Mouse (Mus musculus) limb, embryonic 14.5 days (tissue): ENCODE measurements at regions not wholly inside any gene's neighbourhood (a gene's known extent, or its start where the extent isn't known, plus 50 kb on each side); places are given as distances from the start of the nearest gene placed in this dataset.
A peak's percentile ranks its signal among the peaks of the same experiment; 100 is the strongest.

ENCODE experiments used
- ATAC-seq: fragments of 200-750 bp; cut with Nextera tagmentation; 2 replicates; pipeline ENCODE4 v1.8.0; 2017; ENCODE audit warnings: low read depth, moderate number of reproducible peaks, moderate TSS enrichment; ENCODE audit not compliant: low FRiP score
- DNase-seq: peaks from one replicate; pipeline ENCODE4 v3.0.0-alpha.2; 2015; ENCODE audit warnings: low spot score
- H3K27ac ChIP-seq: fragments of 300-500 bp; sonication (generic); replicated peaks from 2 replicates; pipeline ENCODE4 v1.5.1; 2014; ENCODE audit warnings: low read depth, mild to moderate bottlenecking, low read length, moderate library complexity, mixed read lengths
- H3K27me3 ChIP-seq: fragments of 300-500 bp; sonication (generic); 2 replicates; pipeline ENCODE4 v1.6.1; 2014; ENCODE audit warnings: low read length, mixed read lengths; ENCODE audit not compliant: control insufficient read depth, insufficient read depth
- H3K36me3 ChIP-seq: fragments of 300-500 bp; sonication (generic); 2 replicates; pipeline ENCODE4 v1.6.1; 2014; ENCODE audit warnings: mild to moderate bottlenecking, low read length, moderate library complexity, mixed read lengths; ENCODE audit not compliant: control insufficient read depth, insufficient read depth
- H3K4me1 ChIP-seq: fragments of 300-500 bp; sonication (generic); 2 replicates; pipeline ENCODE4 v1.6.1; 2014; ENCODE audit warnings: antibody characterized with exemption, low read length, mixed read lengths; ENCODE audit not compliant: control insufficient read depth, insufficient read depth
- H3K4me2 ChIP-seq: fragments of 300-500 bp; sonication (generic); replicated peaks from 2 replicates; pipeline ENCODE4 v1.6.1; 2014; ENCODE audit warnings: low read depth, mild to moderate bottlenecking, low read length, moderate library complexity; ENCODE audit not compliant: severe bottlenecking
- H3K4me3 ChIP-seq: fragments of 300-500 bp; sonication (generic); replicated peaks from 2 replicates; pipeline ENCODE4 v1.5.1; 2014; ENCODE audit warnings: low read length
- H3K9ac ChIP-seq: fragments of 300-500 bp; sonication (generic); 2 replicates; pipeline ENCODE4 v1.6.1; 2014; ENCODE audit warnings: mild to moderate bottlenecking, low read depth, low read length, moderate library complexity; ENCODE audit not compliant: severe bottlenecking
- H3K9me3 ChIP-seq: fragments of 300-500 bp; sonication (generic); 2 replicates; pipeline ENCODE4 v1.6.1; 2016; ENCODE audit warnings: low read length; ENCODE audit not compliant: control insufficient read depth
- POLR2A ChIP-seq: fragments of 200-500 bp; IDR thresholded peaks from 2 replicates; pipeline ENCODE4 v1.8.0; 2012; ENCODE audit warnings: inconsistent platforms, mild to moderate bottlenecking, moderate library complexity, borderline replicate concordance; ENCODE audit not compliant: insufficient read depth, insufficient read length; ENCODE audit errors: extremely low read depth
- WGBS: fragments of 180-500 bp; shearing (Covaris S2); extraction: QIAGEN DNeasy Blood & Tissue Kit; methylation state at CpG from one replicate; pipeline ENCODE4 v1.1.7; 2014; 5-methylcytosine and 5-hydroxymethylcytosine counted together

GRCm38 (mm10) chr4:58660511-58660910, 106.8 kb upstream of the Lpar1 start:
- Histone ChIP-seq H3K4me2 (no peak overlapping the region), H3K36me3 (no peaks in the 10 kb centered on the region), H3K9ac (no peak overlapping the region), H3K4me3 (no peak overlapping the region), H3K27me3 (no peaks in the 10 kb centered on the region), H3K4me1 (peaks cover 31% of the 10 kb centered on the region), H3K27ac (0 out of 2 replicates have a peak overlapping the region, but pooled peaks have one; percentile 7), H3K9me3 (no peaks in the 10 kb centered on the region)
- ATAC-seq (no peak), DNase-seq (no peak)
- 41% methylated on average over 5 of the region's 5 CpGs for WGBS
- no peak for TF ChIP-seq POLR2A

- no peak for TF ChIP-seq POLR2A
- 58% methylated on average over 6 of the region's 6 CpGs for WGBS
- no peak overlapping the region for H3K4me2 ChIP-seq
- no peak overlapping the region for H3K27ac ChIP-seq
- no peaks in the 10 kb centered on the region for H3K27me3 ChIP-seq
- no peaks in the 10 kb centered on the region for H3K9me3 ChIP-seq
- H3K4me3 ChIP-seq = no peak overlapping the region
- peaks cover 24% of the 10 kb centered on the region for H3K4me1 ChIP-seq
- no peak overlapping the region for H3K9ac ChIP-seq
- DNase-seq (no peak), ATAC-seq (no peak)
- no peaks in the 10 kb centered on the region for H3K36me3 ChIP-seq
Measured at GRCm38 (mm10) chr4:58658206-58658605, 104.5 kb upstream of the Lpar1 start.

GRCm38 (mm10) chr4:58647761-58648295, 94.1 kb upstream of the Lpar1 start:
- TF ChIP-seq POLR2A = no peak
- ATAC-seq (no peak), DNase-seq (no peak)
- Histone ChIP-seq H3K27ac (no peak overlapping the region), H3K9ac (no peak overlapping the region), H3K4me2 (no peak overlapping the region), H3K27me3 (no peaks in the 10 kb centered on the region), H3K4me1 (peaks cover 7% of the 10 kb centered on the region; the same call in 1 of the 2 replicates), H3K4me3 (no peak overlapping the region), H3K36me3 (no peaks in the 10 kb centered on the region), H3K9me3 (no peaks in the 10 kb centered on the region)
- 8% methylated on average over 2 of the region's 2 CpGs for WGBS

- H3K9ac ChIP-seq = no peak overlapping the region
- no peaks in the 10 kb centered on the region for H3K27me3 ChIP-seq
- H3K4me2 ChIP-seq = no peak overlapping the region
- WGBS = 92% methylated on average over 6 of the region's 6 CpGs
- DNase-seq (no peak), ATAC-seq (no peak)
- no peak overlapping the region for H3K27ac ChIP-seq
- peaks cover 7% of the 10 kb centered on the region; the same call in 1 of the 2 replicates for H3K4me1 ChIP-seq
- H3K36me3 ChIP-seq = no peaks in the 10 kb centered on the region
- no peak overlapping the region for H3K4me3 ChIP-seq
- no peaks in the 10 kb centered on the region for H3K9me3 ChIP-seq
- no peak for TF ChIP-seq POLR2A
Measured at GRCm38 (mm10) chr4:58646821-58647220, 93.1 kb upstream of the Lpar1 start.

- H3K27ac ChIP-seq = 0 out of 2 replicates have a peak overlapping the region, but pooled peaks have one; percentile 8
- H3K9me3 ChIP-seq = no peaks in the 10 kb centered on the region
- no peaks in the 10 kb centered on the region for H3K36me3 ChIP-seq
- H3K4me2 ChIP-seq = no peak overlapping the region
- TF ChIP-seq POLR2A = no peak
- peaks cover 7% of the 10 kb centered on the region; the same call in 1 of the 2 replicates for H3K4me1 ChIP-seq
- ATAC-seq = peak; percentile 74
- no peaks in the 10 kb centered on the region for H3K27me3 ChIP-seq
- H3K9ac ChIP-seq = no peak overlapping the region
- 38% methylated on average over 4 of the region's 4 CpGs for WGBS
- no peak overlapping the region for H3K4me3 ChIP-seq
- DNase-seq = no peak
Measured at GRCm38 (mm10) chr4:58643371-58643770, 89.7 kb upstream of the Lpar1 start.
